ENCODE assay signal across 7 mouse cellular contexts in genomic region chr11:113164510-113164909, GRCm38 (mm10).
A peak's percentile ranks its signal among the peaks of the same experiment; 100 is the strongest.
DNase-seq lines count a peak whose midpoint lies in the region; ATAC-seq lines count a peak whose summit lies in the region.

No protein-coding gene starts in this region.

- no peaks in the 10 kb centered on the region for H3K9me3 ChIP-seq in liver, embryonic 11.5 days (ENCODE audit: control insufficient read depth, low read length)
- H3K9me3 ChIP-seq in forebrain, embryonic 15.5 days: no peaks in the 10 kb centered on the region
- no peaks in the 10 kb centered on the region for H3K9me3 ChIP-seq in limb, embryonic 10.5 days (replicated peaks)
- no peaks in the 10 kb centered on the region for H3K9me3 ChIP-seq in neural tube, embryonic 13.5 days

- DNase-seq in liver, embryonic 11.5 days (ENCODE audit: low spot score): no peak
- no peak for DNase-seq in liver
- peak; percentile 42 for DNase-seq in limb, embryonic 10.5 days (ENCODE audit: low spot score)
- no peak for DNase-seq in urinary bladder, adult 2 months (ENCODE audit: low spot score)

- ATAC-seq in liver, embryonic 11.5 days (replicated peaks; ENCODE audit: low FRiP score): no peak
- ATAC-seq in forebrain, embryonic 15.5 days (replicated peaks): no peak
- ATAC-seq in neural tube, embryonic 13.5 days (ENCODE audit: low read depth): no peak
- no peak for ATAC-seq in cerebellum, adult (ENCODE audit: insufficient number of reproducible peaks, low FRiP score, low TSS enrichment)

- no peak overlapping the region for H3K9ac ChIP-seq in liver, embryonic 11.5 days (ENCODE audit: low read depth, low read length)
- no peak overlapping the region for H3K9ac ChIP-seq in forebrain, embryonic 15.5 days (replicated peaks)
- peak overlapping the region; percentile 49; the same call in 1 of the 2 replicates for H3K9ac ChIP-seq in neural tube, embryonic 13.5 days

- H3K4me1 ChIP-seq in liver, embryonic 11.5 days (replicated peaks; ENCODE audit: control insufficient read depth, insufficient read depth, low read length): peaks cover 19% of the 10 kb centered on the region
- peaks cover 45% of the 10 kb centered on the region for H3K4me1 ChIP-seq in forebrain, embryonic 15.5 days
- H3K4me1 ChIP-seq in limb, embryonic 10.5 days: peaks cover 70% of the 10 kb centered on the region
- H3K4me1 ChIP-seq in neural tube, embryonic 13.5 days (replicated peaks): peaks cover 67% of the 10 kb centered on the region

- no peak overlapping the region for H3K4me3 ChIP-seq in liver, embryonic 11.5 days (ENCODE audit: low read depth, low read length)
- peak overlapping the region; percentile 38 for H3K4me3 ChIP-seq in forebrain, embryonic 15.5 days
- H3K4me3 ChIP-seq in limb, embryonic 10.5 days: peak overlapping the region; percentile 36
- H3K4me3 ChIP-seq in neural tube, embryonic 13.5 days: peak overlapping the region; percentile 30

- no peak overlapping the region for H3K27ac ChIP-seq in liver, embryonic 11.5 days (ENCODE audit: low read depth, low read length)
- H3K27ac ChIP-seq in forebrain, embryonic 15.5 days (replicated peaks): 0 out of 2 replicates have a peak overlapping the region, but pooled peaks have one; percentile 46
- H3K27ac ChIP-seq in limb, embryonic 10.5 days: peak overlapping the region; percentile 71
- 0 out of 2 replicates have a peak overlapping the region, but pooled peaks have one; percentile 1 for H3K27ac ChIP-seq in neural tube, embryonic 13.5 days (replicated peaks)

- no peaks in the 10 kb centered on the region for H3K27me3 ChIP-seq in liver, embryonic 11.5 days (replicated peaks; ENCODE audit: control insufficient read depth, insufficient read depth, low read length)
- H3K27me3 ChIP-seq in forebrain, embryonic 15.5 days: no peaks in the 10 kb centered on the region
- H3K27me3 ChIP-seq in limb, embryonic 10.5 days (ENCODE audit: low read depth, poor library complexity, severe bottlenecking): peaks cover 13% of the 10 kb centered on the region
- no peaks in the 10 kb centered on the region; the same call in 1 of the 2 replicates for H3K27me3 ChIP-seq in neural tube, embryonic 13.5 days

- H3K36me3 ChIP-seq in liver, embryonic 11.5 days (ENCODE audit: control insufficient read depth, insufficient read depth, low read length): no peaks in the 10 kb centered on the region
- no peaks in the 10 kb centered on the region for H3K36me3 ChIP-seq in forebrain, embryonic 15.5 days
- H3K36me3 ChIP-seq in limb, embryonic 10.5 days: peaks cover 15% of the 10 kb centered on the region
- no peaks in the 10 kb centered on the region for H3K36me3 ChIP-seq in neural tube, embryonic 13.5 days

- WGBS in liver, embryonic 11.5 days: 20% methylated on average over 10 of the region's 10 CpGs
- WGBS in forebrain, embryonic 15.5 days: 6% methylated on average over 9 of the region's 10 CpGs
- whole genome bisulfite sequencing in limb, embryonic 10.5 days: 16% methylated on average over 10 of the region's 10 CpGs
- WGBS in neural tube, embryonic 13.5 days: 17% methylated on average over 10 of the region's 10 CpGs

- H3K4me2 ChIP-seq in liver, embryonic 11.5 days: peak overlapping the region; percentile 54; the same call in 1 of the 2 replicates
- peak overlapping the region; percentile 73 for H3K4me2 ChIP-seq in forebrain, embryonic 15.5 days (replicated peaks)
- H3K4me2 ChIP-seq in neural tube, embryonic 13.5 days: peak overlapping the region; percentile 54
